Mouse (Mus musculus) layer of hippocampus, adult 11-12 months (tissue): ENCODE data around the gene Dok3.

ENCODE experiments used
- DNase-seq: peaks from one replicate; pipeline ENCODE4 v3.0.0; 2022; ENCODE audit warnings: low spot score

The Dok3 gene

GRCm38 (mm10) chr13:55477492-55477891, 51.6 kb downstream of the Dok3 start:
- DNase-seq, result no peak

- no peak for DNase-seq
Measured at GRCm38 (mm10) chr13:55476256-55476655, 52.8 kb downstream of the Dok3 start.

- DNase-seq, result no peak
Measured at GRCm38 (mm10) chr13:55475750-55476149, 53.3 kb downstream of the Dok3 start.

- DNase-seq, result peak; percentile 84
Measured at GRCm38 (mm10) chr13:55474621-55475069, 54.5 kb downstream of the Dok3 start.

GRCm38 (mm10) chr13:55473961-55474360, 55.1 kb downstream of the Dok3 start:
- no peak for DNase-seq
